Mouse (Mus musculus): ENCODE results near the gene Grik3. TPM values are rescaled to one million over a fixed set of nuclear protein-coding genes. Genes with fewer than 3 reads are reported as not detected.

Gene Grik3
- total and polyA plus RNA-seq, 3 experiments: not detected

DNA sequence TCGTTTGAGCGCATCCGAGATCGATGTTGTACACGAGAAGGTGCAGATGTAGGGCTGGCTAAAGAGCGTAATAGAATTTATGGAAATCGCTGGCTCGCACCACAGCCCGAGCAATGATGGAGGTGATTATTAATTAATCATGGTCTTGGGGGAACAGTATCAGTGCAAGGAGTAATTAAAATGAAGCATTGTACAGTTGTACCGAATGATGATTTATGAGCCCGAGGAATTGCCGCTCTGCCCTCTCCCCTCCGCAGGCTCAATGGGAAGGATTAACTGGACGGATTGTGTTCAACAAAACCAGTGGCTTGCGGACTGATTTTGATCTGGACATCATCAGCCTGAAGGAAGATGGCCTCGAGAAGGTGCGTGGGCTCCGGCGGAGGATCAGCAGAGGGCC lies 165.5 kb downstream of the Grik3 start:
- H3K27ac ChIP-seq (ENCODE audit: insufficient read depth, low read depth): no peak overlapping the region
- TF ChIP-seq BHLHE40 (IDR thresholded peaks at IDR 0.05; ENCODE audit: low read depth, low read length): no peak
- TF ChIP-seq ZMIZ1 (IDR thresholded peaks at IDR 0.05; ENCODE audit: low read depth, low read length): no peak
- no peak for TF ChIP-seq TBP (conservative IDR thresholded peaks at IDR 0.05; ENCODE audit: low read depth, low read length)
- TF ChIP-seq ETS1 (conservative IDR thresholded peaks at IDR 0.05; ENCODE audit: low read depth, low read length): no peak
- no peak for TF ChIP-seq MXI1 (IDR thresholded peaks at IDR 0.05; ENCODE audit: low read depth, low read length)
- no peak for TF ChIP-seq ZKSCAN1 (IDR thresholded peaks at IDR 0.05; ENCODE audit: borderline replicate concordance, low read depth, low read length)
- TF ChIP-seq MAX (IDR thresholded peaks at IDR 0.05; ENCODE audit: low read length): no peak
- TF ChIP-seq RCOR1 (conservative IDR thresholded peaks at IDR 0.05; ENCODE audit: low read depth, low read length): no peak
- no peak for TF ChIP-seq ELF1 (IDR thresholded peaks at IDR 0.05; ENCODE audit: low read depth, low read length)
- TF ChIP-seq TCF12 (IDR thresholded peaks at IDR 0.05; ENCODE audit: low read depth, low read length): no peak
- TF ChIP-seq USF2 (conservative IDR thresholded peaks at IDR 0.05; ENCODE audit: low read depth, low read length): no peak
- no peak for TF ChIP-seq PAX5 (IDR thresholded peaks at IDR 0.05; ENCODE audit: low read length)
- in situ Hi-C loops (cut with MboI; ENCODE audit: low pct_ligation_motif_present, low pct_unique_long_range_greater_than_20kb, low sequenced_read_pairs) (no loop called here), dilution Hi-C loops (cut with MboI; ENCODE audit: extremely low pct_ligation_motif_present, extremely low pct_unique_long_range_greater_than_20kb, low sequenced_read_pairs) (no loop called here)
- H3K9ac ChIP-seq (ENCODE audit: insufficient read depth, low read depth): no peak overlapping the region
- H3K36me3 ChIP-seq (replicated peaks in 1 of 2; ENCODE audit: control insufficient read depth in 1 of 2, insufficient read depth in 1 of 2, low read length in 1 of 2): no peaks in the 10 kb centered on the region
- no peaks in the 10 kb centered on the region for H3K4me1 ChIP-seq (ENCODE audit: control insufficient read depth in 1 of 2, insufficient read depth in 2 of 2)
- peaks cover 84% of the 10 kb centered on the region for H3K27me3 ChIP-seq (replicated peaks)
- no peaks in the 10 kb centered on the region for H3K9me3 ChIP-seq (replicated peaks; ENCODE audit: low read length)
- no peak overlapping the region for H3K4me3 ChIP-seq (replicated peaks in 1 of 3; ENCODE audit: low read depth in 2 of 3, low read length in 2 of 3, poor library complexity in 1 of 3)
- H3K79me2 ChIP-seq (replicated peaks; ENCODE audit: control insufficient read depth, extremely low read depth, insufficient read depth, poor library complexity, severe bottlenecking): no peaks in the 10 kb centered on the region
- no peak for DNase-seq (ENCODE audit: extremely low read depth)
- H3K4me2 ChIP-seq (ENCODE audit: insufficient read depth, low read depth, poor library complexity, severe bottlenecking): no peak overlapping the region

DNA sequence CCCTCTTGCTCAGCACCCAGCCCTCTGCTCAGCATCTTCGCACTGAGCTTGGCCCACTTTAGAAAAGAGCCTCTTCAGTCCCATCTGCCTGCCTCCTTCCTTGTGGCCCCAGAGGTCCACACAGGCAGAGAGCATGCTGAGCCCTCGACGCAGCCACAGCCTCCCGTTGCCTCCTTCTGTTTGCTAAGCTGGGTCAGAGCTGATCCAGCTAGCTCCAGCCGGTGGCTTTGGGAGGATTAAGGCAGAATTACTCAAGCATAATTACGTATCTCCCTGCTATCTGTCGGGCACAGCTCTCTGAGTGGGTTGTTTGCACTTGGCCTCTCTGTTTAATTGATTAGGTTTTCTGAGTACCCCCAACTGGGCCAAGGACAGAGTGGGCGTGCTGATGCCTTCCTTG lies 167.9 kb downstream of the Grik3 start:
- no peak for TF ChIP-seq CHD2 (IDR thresholded peaks at IDR 0.05; ENCODE audit: low read length)
- no peak for TF ChIP-seq ZNF384 (IDR thresholded peaks at IDR 0.05; ENCODE audit: low read depth, low read length)
- no peak for TF ChIP-seq JUND (conservative IDR thresholded peaks at IDR 0.05; ENCODE audit: low read depth, low read length)
- TF ChIP-seq TCF12 (IDR thresholded peaks at IDR 0.05; ENCODE audit: low read depth, low read length): no peak
- TF ChIP-seq USF1 (IDR thresholded peaks at IDR 0.05; ENCODE audit: low read depth, low read length): no peak
- TF ChIP-seq BHLHE40 (IDR thresholded peaks at IDR 0.05; ENCODE audit: low read depth, low read length): no peak
- no peak for TF ChIP-seq IRF4 (IDR thresholded peaks at IDR 0.05; ENCODE audit: low read depth, low read length)
- no peak for TF ChIP-seq CHD1 (IDR thresholded peaks at IDR 0.05; ENCODE audit: low read depth, low read length)
- TF ChIP-seq MAZ (IDR thresholded peaks at IDR 0.05; ENCODE audit: low read depth, low read length): no peak
- TF ChIP-seq MEF2A (IDR thresholded peaks at IDR 0.05; ENCODE audit: borderline replicate concordance, low read depth, low read length): no peak
- TF ChIP-seq GABPA (IDR thresholded peaks at IDR 0.05; ENCODE audit: insufficient replicate concordance, low read depth, low read length): no peak
- no peak for TF ChIP-seq TBP (conservative IDR thresholded peaks at IDR 0.05; ENCODE audit: low read depth, low read length)
- no peak for TF ChIP-seq ZC3H11A (IDR thresholded peaks at IDR 0.05; ENCODE audit: low read depth, low read length)
- no peak for TF ChIP-seq E2F4 (IDR thresholded peaks at IDR 0.05; ENCODE audit: insufficient replicate concordance, low read depth, low read length)
- TF ChIP-seq ELF1 (IDR thresholded peaks at IDR 0.05; ENCODE audit: low read depth, low read length): no peak
- TF ChIP-seq MXI1 (IDR thresholded peaks at IDR 0.05; ENCODE audit: low read depth, low read length): no peak
- TF ChIP-seq MYC (IDR thresholded peaks at IDR 0.05; ENCODE audit: low read depth, low read length): no peak
- no peak for TF ChIP-seq NELFE (IDR thresholded peaks at IDR 0.05; ENCODE audit: low read depth, low read length)
- no peak for TF ChIP-seq ZKSCAN1 (IDR thresholded peaks at IDR 0.05; ENCODE audit: borderline replicate concordance, low read depth, low read length)
- H3K4me3 ChIP-seq (replicated peaks in 1 of 3; ENCODE audit: low read depth in 2 of 3, low read length in 2 of 3, poor library complexity in 1 of 3): no peak overlapping the region
- H3K36me3 ChIP-seq (replicated peaks in 1 of 2; ENCODE audit: control insufficient read depth in 1 of 2, insufficient read depth in 1 of 2, low read length in 1 of 2): no peaks in the 10 kb centered on the region
- in situ Hi-C loops (cut with MboI; ENCODE audit: low pct_ligation_motif_present, low pct_unique_long_range_greater_than_20kb, low sequenced_read_pairs): no loop called here
- no peak overlapping the region for H3K9ac ChIP-seq (ENCODE audit: insufficient read depth, low read depth)
- H3K27me3 ChIP-seq (replicated peaks): peaks cover 81% of the 10 kb centered on the region
- H3K27ac ChIP-seq (ENCODE audit: insufficient read depth, low read depth): no peak overlapping the region
- no peak for DNase-seq (ENCODE audit: extremely low read depth)
- dilution Hi-C loops (cut with MboI; ENCODE audit: extremely low pct_ligation_motif_present, extremely low pct_unique_long_range_greater_than_20kb, low sequenced_read_pairs): no loop called here
- no peaks in the 10 kb centered on the region for H3K4me1 ChIP-seq (ENCODE audit: control insufficient read depth in 1 of 2, insufficient read depth in 2 of 2)
- no peak overlapping the region for H3K4me2 ChIP-seq (ENCODE audit: insufficient read depth, low read depth, poor library complexity, severe bottlenecking)
- no peaks in the 10 kb centered on the region for H3K9me3 ChIP-seq (replicated peaks; ENCODE audit: low read length)
- no peaks in the 10 kb centered on the region for H3K79me2 ChIP-seq (replicated peaks; ENCODE audit: control insufficient read depth, extremely low read depth, insufficient read depth, poor library complexity, severe bottlenecking)

All from CH12.LX (cell line).